17 mouse cellular contexts compared by ENCODE assay signal in the genomic region with DNA sequence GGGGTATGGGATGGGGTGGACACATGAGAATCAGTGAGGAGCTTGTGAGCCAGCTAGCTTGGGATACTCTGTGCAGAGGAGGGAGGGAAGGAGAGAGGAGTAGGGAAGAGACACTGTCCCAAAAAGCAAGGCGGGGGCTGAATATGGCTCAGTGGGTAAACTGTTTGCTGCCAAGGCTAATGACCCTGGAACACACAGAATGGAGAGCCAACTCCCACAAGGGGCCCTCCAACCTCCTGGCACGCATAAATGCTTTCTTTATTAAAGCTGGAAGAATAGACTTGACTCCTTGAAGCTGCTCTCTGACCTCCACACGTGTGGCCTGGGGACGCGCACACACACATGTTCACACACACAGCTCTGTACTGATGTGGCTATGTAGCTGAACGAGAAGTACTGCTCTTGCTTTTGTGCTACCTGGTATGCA. TPM values are rescaled to one million over a fixed set of nuclear protein-coding genes. Genes with fewer than 3 reads are reported as not detected.
DNase-seq lines count a peak whose midpoint lies in the region; ATAC-seq lines count a peak whose summit lies in the region.
"Had no signal": no experiment of that assay in that cellular context is flagged by ENCODE, and none has a peak within 500 bp of the region (broad histone marks: within the 10 kb centered on the region; RNA-seq: fewer than 3 reads in every experiment).

No protein-coding gene starts in this region.

- no peak overlapping the region for H3K4me3 ChIP-seq in hindbrain, embryonic 14.5 days (replicated peaks; ENCODE audit: low read length)
- no peak overlapping the region for H3K4me3 ChIP-seq in hindbrain, embryonic 11.5 days (ENCODE audit: low read depth, low read length)
- no peak overlapping the region for H3K4me3 ChIP-seq in embryonic facial prominence, embryonic 12.5 days
- H3K4me3 ChIP-seq in limb, embryonic 12.5 days (replicated peaks) = no peak overlapping the region
- H3K4me3 ChIP-seq: intestine, embryonic 15.5 days; midbrain, embryonic 12.5 days; neural tube, embryonic 13.5 days had no signal

- no peak overlapping the region for H3K4me2 ChIP-seq in hindbrain, embryonic 14.5 days (replicated peaks)
- H3K4me2 ChIP-seq in hindbrain, embryonic 11.5 days (replicated peaks; ENCODE audit: low read depth, low read length) = no peak overlapping the region
- no peak overlapping the region for H3K4me2 ChIP-seq in embryonic facial prominence, embryonic 12.5 days (replicated peaks)
- H3K4me2 ChIP-seq in limb, embryonic 12.5 days = 0 out of 2 replicates have a peak overlapping the region, but pooled peaks have one; percentile 5
- H3K4me2 ChIP-seq: intestine, embryonic 15.5 days; liver, embryonic 11.5 days; midbrain, embryonic 12.5 days; neural tube, embryonic 13.5 days had no signal

- no peak overlapping the region for H3K27ac ChIP-seq in hindbrain, embryonic 14.5 days
- no peak overlapping the region for H3K27ac ChIP-seq in hindbrain, embryonic 11.5 days (ENCODE audit: low read depth, low read length)
- H3K27ac ChIP-seq in embryonic facial prominence, embryonic 12.5 days = peak overlapping the region; percentile 55; the same call in 1 of the 2 replicates
- peak overlapping the region; percentile 79 for H3K27ac ChIP-seq in limb, embryonic 12.5 days
- H3K27ac ChIP-seq: intestine, embryonic 15.5 days; midbrain, embryonic 12.5 days; neural tube, embryonic 13.5 days had no signal

- no peaks in the 10 kb centered on the region for H3K27me3 ChIP-seq in hindbrain, embryonic 14.5 days (ENCODE audit: control insufficient read depth, insufficient read depth, low read length)
- no peaks in the 10 kb centered on the region for H3K27me3 ChIP-seq in hindbrain, embryonic 11.5 days (ENCODE audit: control insufficient read depth, insufficient read depth, low read length)
- no peaks in the 10 kb centered on the region for H3K27me3 ChIP-seq in embryonic facial prominence, embryonic 12.5 days
- H3K27me3 ChIP-seq in limb, embryonic 12.5 days = no peaks in the 10 kb centered on the region
- H3K27me3 ChIP-seq: intestine, embryonic 15.5 days; midbrain, embryonic 12.5 days; neural tube, embryonic 13.5 days had no signal

- ATAC-seq in hindbrain, embryonic 14.5 days (ENCODE audit: low FRiP score) = peak; percentile 53; the same call in 1 of the 2 replicates
- ATAC-seq in hindbrain, embryonic 11.5 days (ENCODE audit: low FRiP score) = no peak
- 0 out of 2 replicates have a peak, but pooled peaks have one; percentile 35 for ATAC-seq in embryonic facial prominence, embryonic 12.5 days (ENCODE audit: insufficient number of reproducible peaks, insufficient read depth, low FRiP score, low TSS enrichment)
- peak; percentile 89 for ATAC-seq in limb, embryonic 12.5 days (ENCODE audit: insufficient number of reproducible peaks, insufficient read depth, low FRiP score, low TSS enrichment, low read depth)
- ATAC-seq: intestine, embryonic 15.5 days had no signal

- peak; percentile 4 for DNase-seq in adrenal gland, postnatal 14 days
- no peak for DNase-seq in adrenal gland, adult 18-20 months (ENCODE audit: low spot score in 2 of 2)
- peak; percentile 36 for DNase-seq in hindbrain, embryonic 14.5 days (ENCODE audit: low spot score)
- DNase-seq in hindbrain, embryonic 11.5 days (ENCODE audit: low spot score) = no peak
- DNase-seq in kidney, postnatal 14 days = no peak
- no peak for DNase-seq in T-cell, adult 2 months (ENCODE audit: low spot score)
- DNase-seq: cerebellum, adult 8-10 months; kidney, postnatal 36 days; layer of hippocampus, postnatal 36 days; thymus, postnatal 14 days had no signal

- no peaks in the 10 kb centered on the region for H3K9me3 ChIP-seq in hindbrain, embryonic 14.5 days (ENCODE audit: control insufficient read depth, low read length)
- H3K9me3 ChIP-seq in hindbrain, embryonic 11.5 days (ENCODE audit: control insufficient read depth, low read length) = no peaks in the 10 kb centered on the region
- no peaks in the 10 kb centered on the region for H3K9me3 ChIP-seq in embryonic facial prominence, embryonic 12.5 days
- H3K9me3 ChIP-seq in limb, embryonic 12.5 days = no peaks in the 10 kb centered on the region
- H3K9me3 ChIP-seq: intestine, embryonic 15.5 days; midbrain, embryonic 12.5 days; neural tube, embryonic 13.5 days had no signal

- no peak overlapping the region for H3K9ac ChIP-seq in hindbrain, embryonic 14.5 days
- H3K9ac ChIP-seq in hindbrain, embryonic 11.5 days (ENCODE audit: low read depth, low read length) = no peak overlapping the region
- H3K9ac ChIP-seq in embryonic facial prominence, embryonic 12.5 days = no peak overlapping the region
- H3K9ac ChIP-seq in limb, embryonic 12.5 days (replicated peaks) = no peak overlapping the region
- H3K9ac ChIP-seq: intestine, embryonic 15.5 days; midbrain, embryonic 12.5 days; neural tube, embryonic 13.5 days had no signal

- 46% methylated on average over 6 of the region's 6 CpGs for WGBS in hindbrain, embryonic 14.5 days
- WGBS in hindbrain, embryonic 11.5 days = 74% methylated on average over 6 of the region's 6 CpGs
- 66% methylated on average over 6 of the region's 6 CpGs for WGBS in embryonic facial prominence, embryonic 12.5 days
- WGBS in limb, embryonic 12.5 days = 60% methylated on average over 6 of the region's 6 CpGs

- H3K4me1 ChIP-seq in hindbrain, embryonic 14.5 days (replicated peaks; ENCODE audit: control insufficient read depth, insufficient read depth, low read length) = no peaks in the 10 kb centered on the region
- H3K4me1 ChIP-seq in hindbrain, embryonic 11.5 days (replicated peaks; ENCODE audit: control insufficient read depth, insufficient read depth, low read length) = no peaks in the 10 kb centered on the region
- H3K4me1 ChIP-seq in embryonic facial prominence, embryonic 12.5 days = peaks cover 10% of the 10 kb centered on the region; the same call in 1 of the 2 replicates
- H3K4me1 ChIP-seq in limb, embryonic 12.5 days (replicated peaks) = peaks cover 21% of the 10 kb centered on the region
- H3K4me1 ChIP-seq: intestine, embryonic 15.5 days; neural tube, embryonic 13.5 days had no signal

- peaks cover 37% of the 10 kb centered on the region; the same call in 1 of the 2 replicates for H3K36me3 ChIP-seq in hindbrain, embryonic 14.5 days (replicated peaks; ENCODE audit: control insufficient read depth, insufficient read depth)
- no peaks in the 10 kb centered on the region for H3K36me3 ChIP-seq in hindbrain, embryonic 11.5 days (ENCODE audit: control insufficient read depth, insufficient read depth, low read length)
- peaks cover 38% of the 10 kb centered on the region for H3K36me3 ChIP-seq in embryonic facial prominence, embryonic 12.5 days
- H3K36me3 ChIP-seq in limb, embryonic 12.5 days = peaks cover 65% of the 10 kb centered on the region

RNA-seq across cellular contexts. Expression of a gene that starts 33.1 kb away (rescaled TPM):
- 10.1 and 13.8 TPM in 2 replicates for total RNA-seq in adrenal gland, postnatal 14 days (2021)
- 1 to 10 TPM; 1.1 to 2.8 TPM for total RNA-seq in adrenal gland, adult 18-20 months (2021)
- 22.7 and 24.2 TPM in 2 replicates for polyA plus RNA-seq in hindbrain, embryonic 14.5 days (2014; fragmentation: Nextera tagmentation; extraction: Ambion mirVana)
- polyA plus RNA-seq in hindbrain, embryonic 11.5 days (2014; fragmentation: Nextera tagmentation; extraction: Ambion mirVana) = 95.3 and 104 TPM in 2 replicates
- 77.0 and 82.5 TPM in 2 replicates for polyA plus RNA-seq in embryonic facial prominence, embryonic 12.5 days (2016; fragmentation: Nextera tagmentation; extraction: Ambion mirVana)
- 93.6 and 104 TPM in 2 replicates for polyA plus RNA-seq in limb, embryonic 12.5 days (2016; fragmentation: Nextera tagmentation; extraction: Ambion mirVana)

RNA-seq across cellular contexts. Expression of a gene that starts 35.3 kb away (rescaled TPM):
- 32.1 and 34.4 TPM in 2 replicates for total RNA-seq in adrenal gland, postnatal 14 days (2021)
- 10 to 100 TPM; 27.6 to 37.6 TPM for total RNA-seq in adrenal gland, adult 18-20 months (2021)
- 40.2 and 42.8 TPM in 2 replicates for polyA plus RNA-seq in hindbrain, embryonic 14.5 days (2014; fragmentation: Nextera tagmentation; extraction: Ambion mirVana)
- 64.5 and 66.7 TPM in 2 replicates for polyA plus RNA-seq in hindbrain, embryonic 11.5 days (2014; fragmentation: Nextera tagmentation; extraction: Ambion mirVana)
- polyA plus RNA-seq in embryonic facial prominence, embryonic 12.5 days (2016; fragmentation: Nextera tagmentation; extraction: Ambion mirVana) = 74.8 and 77.2 TPM in 2 replicates
- polyA plus RNA-seq in limb, embryonic 12.5 days (2016; fragmentation: Nextera tagmentation; extraction: Ambion mirVana) = 79.9 and 86.2 TPM in 2 replicates

RNA-seq across cellular contexts. Expression of a gene that starts 50.4 kb away (rescaled TPM):
- total RNA-seq in adrenal gland, postnatal 14 days (2021) = not detected in 2 replicates
- total RNA-seq in adrenal gland, adult 18-20 months (2021) = not detected
- polyA plus RNA-seq in hindbrain, embryonic 14.5 days (2014; fragmentation: Nextera tagmentation; extraction: Ambion mirVana) = not detected in 2 replicates
- 0.11 TPM in 1 of 2 replicates, not detected in the other for polyA plus RNA-seq in hindbrain, embryonic 11.5 days (2014; fragmentation: Nextera tagmentation; extraction: Ambion mirVana)
- 0.36 and 0.51 TPM in 2 replicates for polyA plus RNA-seq in embryonic facial prominence, embryonic 12.5 days (2016; fragmentation: Nextera tagmentation; extraction: Ambion mirVana)
- polyA plus RNA-seq in limb, embryonic 12.5 days (2016; fragmentation: Nextera tagmentation; extraction: Ambion mirVana) = 1.1 and 1.4 TPM in 2 replicates
- polyA plus RNA-seq: heart, embryonic 16.5 days; neural tube, embryonic 13.5 days had no signal

Comparison
In these comparisons a context has a peak if more than half of its experiments do, and no peak if none do; other contexts are left out.
1. DNase-seq: peak in adrenal gland, postnatal 14 days (single experiment) and hindbrain, embryonic 14.5 days (single experiment); none in adrenal gland, adult 18-20 months (0 of 2), hindbrain, embryonic 11.5 days (single experiment), kidney, postnatal 14 days (single experiment) and T-cell, adult 2 months (single experiment).
2. H3K27ac ChIP-seq: peak in embryonic facial prominence, embryonic 12.5 days (single experiment) and limb, embryonic 12.5 days (single experiment); none in hindbrain, embryonic 14.5 days (single experiment) and hindbrain, embryonic 11.5 days (single experiment).